Comparison of ENCODE assay signal across 8 mouse cellular contexts in the genomic region with DNA sequence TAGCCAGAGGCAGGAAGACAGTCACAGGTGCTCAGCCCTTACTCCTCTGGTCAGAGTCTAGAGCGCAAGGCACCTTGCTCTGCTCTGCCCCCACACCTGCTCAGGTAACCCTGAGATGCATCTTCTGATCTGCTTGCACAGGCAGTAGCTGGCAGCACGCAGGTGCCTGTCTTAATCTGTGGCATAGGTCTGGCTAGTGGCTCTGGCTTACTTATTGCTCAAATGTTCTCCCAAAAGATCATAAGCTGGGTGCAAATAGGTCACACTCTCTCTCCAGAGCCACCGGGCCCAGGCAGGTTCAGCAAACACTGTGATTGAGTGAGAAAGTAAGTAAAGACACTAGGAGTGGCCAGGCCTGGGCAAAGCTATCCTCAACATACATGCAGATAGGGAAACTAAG. TPM values are rescaled to one million over a fixed set of nuclear protein-coding genes. Genes with fewer than 3 reads are reported as not detected.
DNase-seq lines count a peak whose midpoint lies in the region; ATAC-seq lines count a peak whose summit lies in the region.

No protein-coding gene starts in this region.

- H3K27me3 ChIP-seq in kidney, embryonic 16.5 days (ENCODE audit: insufficient read depth, low read length) = no peaks in the 10 kb centered on the region
- no peaks in the 10 kb centered on the region for H3K27me3 ChIP-seq in forebrain, embryonic 16.5 days (replicated peaks; ENCODE audit: control insufficient read depth, insufficient read depth, low read length)
- H3K27me3 ChIP-seq in midbrain, embryonic 16.5 days (ENCODE audit: control insufficient read depth, insufficient read depth, low read depth, low read length) = no peaks in the 10 kb centered on the region

- 0 out of 2 replicates have a peak overlapping the region, but pooled peaks have one; percentile 15 for H3K27ac ChIP-seq in kidney, embryonic 16.5 days (ENCODE audit: low read length)
- H3K27ac ChIP-seq in forebrain, embryonic 16.5 days (ENCODE audit: low read length) = peak overlapping the region; percentile 24; the same call in 1 of the 2 replicates
- no peak overlapping the region for H3K27ac ChIP-seq in midbrain, embryonic 16.5 days (ENCODE audit: low read length)

- peaks cover 46% of the 10 kb centered on the region for H3K4me1 ChIP-seq in kidney, embryonic 16.5 days (ENCODE audit: insufficient read depth, low read length)
- peaks cover 57% of the 10 kb centered on the region for H3K4me1 ChIP-seq in forebrain, embryonic 16.5 days (replicated peaks; ENCODE audit: control insufficient read depth, insufficient read depth, low read length)
- peaks cover 65% of the 10 kb centered on the region for H3K4me1 ChIP-seq in midbrain, embryonic 16.5 days (ENCODE audit: control insufficient read depth, insufficient read depth, low read length)

- H3K36me3 ChIP-seq in kidney, embryonic 16.5 days (ENCODE audit: insufficient read depth, low read length) = peaks cover 16% of the 10 kb centered on the region
- H3K36me3 ChIP-seq in forebrain, embryonic 16.5 days (ENCODE audit: control insufficient read depth, insufficient read depth) = no peaks in the 10 kb centered on the region
- peaks cover 18% of the 10 kb centered on the region for H3K36me3 ChIP-seq in midbrain, embryonic 16.5 days (ENCODE audit: control insufficient read depth, insufficient read depth, low read length)

- no peak overlapping the region for H3K9ac ChIP-seq in kidney, embryonic 16.5 days (replicated peaks; ENCODE audit: low read length)
- H3K9ac ChIP-seq in forebrain, embryonic 16.5 days (replicated peaks; ENCODE audit: low read depth, low read length) = 0 out of 2 replicates have a peak overlapping the region, but pooled peaks have one; percentile 90
- H3K9ac ChIP-seq in midbrain, embryonic 16.5 days (ENCODE audit: low read depth, low read length) = peak overlapping the region; percentile 96

- H3K4me3 ChIP-seq in kidney, embryonic 16.5 days (ENCODE audit: low read length) = no peak overlapping the region
- H3K4me3 ChIP-seq in forebrain, embryonic 16.5 days (replicated peaks; ENCODE audit: low read length) = no peak overlapping the region
- H3K4me3 ChIP-seq in midbrain, embryonic 16.5 days (ENCODE audit: low read depth, low read length) = peak overlapping the region; percentile 98; the same call in 1 of the 2 replicates

- 71% methylated on average over 3 of the region's 3 CpGs for WGBS in kidney, embryonic 16.5 days
- WGBS in forebrain, embryonic 16.5 days = 86% methylated on average over 3 of the region's 3 CpGs
- WGBS in midbrain, embryonic 16.5 days = 82% methylated on average over 3 of the region's 3 CpGs

- peak; percentile 28 for DNase-seq in adrenal gland, postnatal 10 days
- DNase-seq in adrenal gland, adult 2 months = no peak
- DNase-seq in kidney, adult 9 months = no peak
- DNase-seq in right cerebral cortex, postnatal 14 days = no peak

- no peak overlapping the region for H3K4me2 ChIP-seq in kidney, embryonic 16.5 days (replicated peaks; ENCODE audit: low read depth, low read length)
- peak overlapping the region; percentile 68 for H3K4me2 ChIP-seq in forebrain, embryonic 16.5 days (ENCODE audit: low read length)
- peak overlapping the region; percentile 75 for H3K4me2 ChIP-seq in midbrain, embryonic 16.5 days (ENCODE audit: low read length)

- ATAC-seq in kidney, embryonic 16.5 days (ENCODE audit: low FRiP score, low TSS enrichment) = no peak
- ATAC-seq in forebrain, embryonic 16.5 days = no peak
- no peak for ATAC-seq in midbrain, embryonic 16.5 days
- ATAC-seq in inflammation-experienced regulatory T-cells, adult 6 months = no peak

- no peaks in the 10 kb centered on the region for H3K9me3 ChIP-seq in kidney, embryonic 16.5 days (ENCODE audit: low read length)
- H3K9me3 ChIP-seq in forebrain, embryonic 16.5 days (ENCODE audit: control insufficient read depth, low read length) = no peaks in the 10 kb centered on the region
- no peaks in the 10 kb centered on the region for H3K9me3 ChIP-seq in midbrain, embryonic 16.5 days (replicated peaks; ENCODE audit: control insufficient read depth, low read length, poor library complexity, severe bottlenecking)

RNA-seq across cellular contexts. Expression of gene Plxna1, which starts 3.2 kb away (rescaled TPM):
- total RNA-seq in adrenal gland, postnatal 10 days (2021) = 10 to 100 TPM; 47.7 to 56.6 TPM
- 100 to 1,000 TPM in 1 of 2 experiments, 10 to 100 TPM in 1; 56.1 to 127 TPM for total RNA-seq in adrenal gland, adult 2 months (2021)
- 71.8 and 101 TPM in 2 replicates for polyA plus RNA-seq in adrenal gland, adult 2 months (2012; rRNA removed)
- 12.1 and 19.5 TPM in 2 replicates for polyA plus RNA-seq in kidney, embryonic 16.5 days (2015; fragmentation: Nextera tagmentation; extraction: Ambion mirVana)
- polyA plus RNA-seq in forebrain, embryonic 16.5 days (2015; fragmentation: Nextera tagmentation; extraction: Ambion mirVana) = 44.1 and 47.8 TPM in 2 replicates
- 64.0 and 78.9 TPM in 2 replicates for polyA plus RNA-seq in midbrain, embryonic 16.5 days (2015; fragmentation: Nextera tagmentation; extraction: Ambion mirVana)
- polyA plus RNA-seq in inflammation-experienced regulatory T-cells, adult 6 months (2017; shearing (Covaris generic)) = 1 to 10 TPM in 1 of 3 experiments, under 1 TPM in 2; 0.60 to 2.5 (median 0.86) TPM
